Mouse (Mus musculus) splenic B cell, adult 2 months (primary cell): ENCODE results near the gene Dgki.

Experiments
- DNase-seq: peaks from one replicate; pipeline ENCODE4 v3.0.0-alpha.2; 2011; ENCODE audit warnings: low read depth, low spot score
- H3K27me3 ChIP-seq: 2 replicates; pipeline ENCODE4 v1.6.1; 2012; ENCODE audit warnings: mild to moderate bottlenecking, low read length, moderate library complexity, mixed read lengths; ENCODE audit not compliant: control insufficient read depth, poor library complexity, insufficient read depth, severe bottlenecking
- H3K36me3 ChIP-seq: 2 replicates; pipeline ENCODE4 v1.6.1; 2012; ENCODE audit warnings: mild to moderate bottlenecking, low read length, moderate library complexity, mixed read lengths; ENCODE audit not compliant: control insufficient read depth, poor library complexity, insufficient read depth, severe bottlenecking

Gene Dgki

DNA sequence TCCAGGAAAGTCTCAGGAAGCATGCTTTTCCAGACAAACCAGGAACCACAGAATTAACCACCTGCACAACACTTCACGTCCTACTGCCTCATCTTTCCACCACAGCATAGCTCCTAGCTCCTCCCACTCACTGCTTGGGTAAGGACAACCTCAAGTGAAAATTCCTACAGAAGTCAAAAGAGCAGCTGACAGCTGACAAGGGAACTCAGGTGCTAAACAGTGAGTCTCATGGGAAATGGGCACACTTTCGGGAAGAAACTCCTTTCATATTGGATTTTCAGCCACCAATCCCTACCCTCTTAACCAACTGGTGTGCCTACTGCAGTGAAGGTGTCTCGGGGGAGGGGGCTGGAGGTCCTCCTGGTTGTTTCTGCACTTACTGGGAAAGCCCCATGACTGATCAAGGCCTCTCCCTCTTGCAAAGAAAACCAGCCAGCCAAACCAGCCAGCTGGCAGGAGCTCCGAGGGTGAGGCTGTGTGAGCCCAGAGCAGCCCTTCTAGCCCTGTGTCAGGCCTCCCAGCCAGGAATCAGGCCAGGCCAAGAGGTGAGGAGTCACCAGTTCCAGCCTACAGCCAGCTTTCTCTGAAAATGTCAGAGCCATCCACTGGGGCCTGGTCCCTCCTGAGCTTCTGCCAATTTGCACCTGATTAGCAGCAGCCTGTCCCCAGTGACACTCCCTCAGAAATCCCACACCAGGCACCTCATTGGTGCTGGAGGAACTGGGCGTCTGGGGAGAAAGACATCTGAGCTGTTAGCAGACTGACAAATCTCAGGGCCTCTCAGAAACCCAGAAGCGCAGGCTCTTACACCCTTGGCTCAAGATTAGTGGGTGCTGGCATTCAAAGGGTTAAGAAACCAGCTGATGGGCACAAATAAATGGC lies 22.9 kb downstream of the Dgki start:
- no peak for DNase-seq

DNA sequence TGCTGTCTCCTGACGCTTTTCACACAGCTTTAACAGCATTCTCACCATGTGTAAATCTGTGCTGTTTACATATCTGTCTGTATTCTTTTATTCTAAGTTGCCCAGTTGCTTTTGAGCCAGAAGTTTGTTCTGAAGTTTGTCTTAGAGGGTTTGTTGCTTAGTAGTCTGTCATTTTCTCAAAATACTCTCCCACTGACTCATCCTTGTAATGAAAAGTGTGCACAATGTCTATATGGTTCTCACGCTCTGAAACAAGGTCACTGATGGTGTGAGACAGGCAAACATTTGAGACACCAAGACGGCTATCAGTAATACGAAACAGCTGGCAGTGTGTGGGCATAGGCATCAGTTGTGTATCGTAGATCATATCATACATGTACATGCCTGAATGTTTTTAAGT lies 23.8 kb downstream of the Dgki start:
- DNase-seq = no peak
- Histone ChIP-seq H3K27me3 (no peaks in the 10 kb centered on the region), H3K36me3 (no peaks in the 10 kb centered on the region)

More for the DNA sequence above, 22.9 kb downstream of the Dgki start:
- Histone ChIP-seq H3K36me3 (no peaks in the 10 kb centered on the region), H3K27me3 (no peaks in the 10 kb centered on the region)

DNA sequence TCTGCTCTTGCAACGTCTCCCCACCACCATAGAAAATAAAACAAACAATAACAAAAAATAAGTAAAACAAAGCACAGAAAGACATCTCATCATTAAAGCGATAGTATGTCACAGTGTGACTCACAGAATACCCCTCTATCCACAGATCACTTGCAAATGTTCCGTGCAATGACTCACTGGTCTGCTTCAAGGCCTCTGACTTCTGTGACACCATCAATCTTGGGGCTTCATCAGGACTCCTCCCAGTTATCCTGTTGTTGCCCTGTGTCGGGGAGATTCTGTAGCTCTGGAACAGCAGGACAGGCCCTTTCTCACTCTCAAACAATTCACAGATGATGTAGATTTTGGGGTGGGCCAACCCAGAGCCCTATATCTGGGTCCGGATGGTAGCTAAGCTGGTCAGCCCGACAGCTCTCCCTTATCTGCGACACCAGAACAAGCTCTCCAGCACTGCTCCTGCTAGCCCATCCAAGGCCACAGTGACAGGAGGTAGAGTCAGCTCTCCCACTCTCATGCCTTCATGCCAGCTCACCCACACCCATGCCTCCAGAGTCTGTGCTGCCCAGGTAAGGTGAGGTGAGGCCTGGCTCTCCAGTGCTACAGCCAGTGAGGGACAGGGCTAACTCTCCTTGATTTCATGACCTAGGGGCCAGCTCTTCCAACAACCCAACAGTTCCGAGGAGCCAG lies 28.9 kb downstream of the Dgki start:
- no peaks in the 10 kb centered on the region for H3K36me3 ChIP-seq
- DNase-seq = no peak
- H3K27me3 ChIP-seq = no peaks in the 10 kb centered on the region

DNA sequence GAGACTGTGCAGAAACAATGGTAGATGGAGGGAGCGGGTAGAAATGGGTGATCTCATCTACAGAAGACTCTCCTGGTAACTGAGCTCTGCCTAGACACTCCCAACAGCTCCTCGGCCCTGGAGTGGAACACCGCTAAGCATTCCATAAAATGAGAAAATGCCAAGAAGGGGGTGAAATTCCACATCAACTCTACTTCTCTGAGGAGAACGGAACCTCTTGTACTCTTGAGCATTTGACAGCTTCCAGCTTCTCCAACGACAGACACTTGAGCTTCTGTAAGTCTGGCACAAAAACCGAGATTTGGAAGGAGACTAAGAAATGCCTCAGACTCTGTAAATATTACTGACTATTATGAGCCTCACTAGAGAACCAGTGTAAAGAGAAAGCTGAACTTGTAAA lies 31.4 kb downstream of the Dgki start:
- Histone ChIP-seq H3K27me3 (no peaks in the 10 kb centered on the region), H3K36me3 (no peaks in the 10 kb centered on the region)
- DNase-seq = no peak

DNA sequence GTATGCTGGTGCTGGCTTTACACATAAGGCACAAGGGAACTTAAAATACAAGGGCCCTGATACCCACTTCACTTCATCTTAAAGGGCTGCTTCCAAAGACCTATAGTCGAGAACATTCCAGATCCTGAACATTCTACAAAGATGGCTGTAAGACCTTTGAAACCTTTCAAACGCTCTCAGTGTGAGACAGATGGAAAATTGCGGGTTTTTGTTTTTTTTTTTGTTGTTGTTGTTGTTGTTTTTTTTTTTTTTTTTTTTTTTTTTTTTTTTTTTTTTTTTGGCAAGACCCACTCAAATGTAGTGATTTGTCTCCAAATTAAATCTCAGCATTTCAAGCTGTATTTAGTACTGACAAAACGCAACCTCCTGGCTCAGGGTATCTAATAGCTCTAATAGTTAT lies 32.0 kb downstream of the Dgki start:
- DNase-seq = no peak
- Histone ChIP-seq H3K27me3 (no peaks in the 10 kb centered on the region), H3K36me3 (no peaks in the 10 kb centered on the region)

DNA sequence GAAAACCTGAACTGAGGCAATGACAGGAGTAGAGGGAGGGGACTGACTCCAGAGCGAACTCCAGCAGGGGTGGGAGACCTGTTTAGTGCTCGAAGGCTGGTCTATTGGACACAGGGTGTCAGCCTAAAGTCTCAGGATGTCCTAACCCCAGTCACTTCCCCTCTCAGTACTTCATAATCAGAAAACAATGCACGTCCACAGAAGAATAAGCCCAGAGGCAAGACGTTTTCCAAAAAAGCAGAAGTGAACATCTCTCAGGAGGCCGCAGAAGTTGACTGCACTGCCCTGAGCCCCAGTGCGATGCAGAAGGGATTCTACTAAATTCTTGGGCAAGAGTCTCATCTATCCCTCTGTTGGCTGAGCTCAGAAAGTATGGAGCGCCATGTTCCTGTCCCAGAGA lies 37.5 kb downstream of the Dgki start:
- DNase-seq = no peak
- no peaks in the 10 kb centered on the region for H3K36me3 ChIP-seq
- no peaks in the 10 kb centered on the region for H3K27me3 ChIP-seq

DNA sequence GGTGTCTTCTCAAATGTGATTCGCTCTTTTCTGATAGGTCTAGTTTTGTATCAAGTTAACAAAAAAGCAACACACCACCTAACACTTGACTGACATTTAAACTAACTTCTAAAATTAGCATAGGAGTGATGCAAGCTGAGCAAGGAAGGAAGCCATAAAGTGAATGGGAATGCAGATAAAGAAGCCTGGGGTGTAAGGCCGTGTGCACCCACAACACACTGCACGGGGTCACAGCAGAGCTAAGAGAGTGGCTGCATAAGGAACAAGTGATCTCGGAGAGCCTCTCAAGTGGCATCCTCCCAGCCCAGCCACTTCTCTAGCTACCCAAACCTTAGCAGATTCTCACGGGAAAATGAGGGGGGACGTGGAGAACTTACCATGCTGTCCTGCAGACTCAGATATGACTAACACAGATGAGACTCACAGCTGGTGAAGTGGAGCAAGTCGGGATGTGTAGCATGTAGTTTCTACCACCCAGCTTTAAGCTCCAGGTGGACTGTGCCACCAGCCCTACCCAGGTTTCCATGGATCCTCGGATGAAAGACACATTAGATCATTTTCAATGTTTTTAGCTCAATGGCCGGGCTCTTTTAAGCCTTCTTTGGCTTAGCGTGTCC lies 38.6 kb downstream of the Dgki start:
- H3K27me3 ChIP-seq = no peaks in the 10 kb centered on the region
- no peak for DNase-seq
- H3K36me3 ChIP-seq = no peaks in the 10 kb centered on the region

DNA sequence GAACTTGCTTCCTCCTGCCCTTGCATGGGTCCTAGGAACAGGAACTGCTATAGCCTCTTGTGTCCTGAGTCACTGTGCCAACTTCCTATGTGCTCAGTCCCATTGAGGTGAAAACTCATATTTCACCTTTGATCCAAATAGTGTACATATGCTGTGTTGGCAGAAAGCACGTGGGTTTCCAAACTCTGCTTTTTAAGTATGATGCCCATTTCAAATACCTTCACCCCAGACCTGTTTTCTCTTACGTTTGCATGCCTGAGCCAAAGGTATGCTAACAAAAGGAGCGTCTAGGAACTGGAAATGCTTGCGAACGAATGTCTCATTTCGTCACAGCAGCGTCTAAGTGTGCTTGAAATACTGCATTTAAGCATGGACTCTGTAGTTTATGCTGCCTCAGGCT lies 41.3 kb downstream of the Dgki start:
- no peaks in the 10 kb centered on the region for H3K36me3 ChIP-seq
- DNase-seq = no peak

DNA sequence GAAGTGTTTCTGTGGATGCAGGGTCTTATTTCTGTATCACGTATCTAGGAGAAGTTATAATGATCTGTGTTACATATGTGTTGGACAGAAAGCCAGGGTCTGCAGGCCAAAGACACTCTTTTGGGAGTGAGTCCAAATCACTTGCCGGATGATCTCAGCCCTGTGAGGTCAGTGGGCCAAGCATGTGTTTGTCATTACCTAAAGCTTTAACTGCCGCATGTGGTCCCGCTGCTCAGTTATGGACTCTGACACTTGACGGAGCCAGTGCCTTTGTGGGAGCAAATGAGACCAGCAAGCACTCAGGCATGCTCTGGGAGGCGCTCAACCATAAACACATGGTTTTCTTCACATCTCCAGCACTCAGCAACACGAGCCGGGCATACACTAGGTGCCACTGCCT lies 45.8 kb downstream of the Dgki start:
- H3K36me3 ChIP-seq = no peaks in the 10 kb centered on the region
- no peak for DNase-seq
- no peaks in the 10 kb centered on the region for H3K27me3 ChIP-seq

More for the DNA sequence above, 41.3 kb downstream of the Dgki start:
- no peaks in the 10 kb centered on the region for H3K27me3 ChIP-seq

DNA sequence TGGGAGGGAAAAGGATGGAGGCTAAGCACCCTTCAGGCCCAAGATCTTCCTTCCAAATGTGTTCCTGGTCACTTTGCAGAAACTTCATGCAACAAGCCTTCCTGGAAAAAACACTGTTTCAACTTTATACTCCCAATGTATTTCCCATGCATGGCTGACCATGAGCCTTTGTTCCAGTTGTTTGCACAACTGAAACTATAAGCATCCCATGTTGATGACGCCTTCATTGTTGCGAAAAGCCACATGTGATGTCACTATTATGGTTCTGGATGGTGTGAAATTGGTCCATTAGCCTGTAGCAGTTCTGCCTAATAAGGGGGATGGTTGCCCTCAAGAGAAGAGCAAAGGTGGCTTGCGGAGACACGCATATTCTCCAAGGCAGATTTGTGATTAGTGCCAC lies 47.4 kb downstream of the Dgki start:
- Histone ChIP-seq H3K27me3 (no peaks in the 10 kb centered on the region), H3K36me3 (no peaks in the 10 kb centered on the region)
- DNase-seq = no peak

DNA sequence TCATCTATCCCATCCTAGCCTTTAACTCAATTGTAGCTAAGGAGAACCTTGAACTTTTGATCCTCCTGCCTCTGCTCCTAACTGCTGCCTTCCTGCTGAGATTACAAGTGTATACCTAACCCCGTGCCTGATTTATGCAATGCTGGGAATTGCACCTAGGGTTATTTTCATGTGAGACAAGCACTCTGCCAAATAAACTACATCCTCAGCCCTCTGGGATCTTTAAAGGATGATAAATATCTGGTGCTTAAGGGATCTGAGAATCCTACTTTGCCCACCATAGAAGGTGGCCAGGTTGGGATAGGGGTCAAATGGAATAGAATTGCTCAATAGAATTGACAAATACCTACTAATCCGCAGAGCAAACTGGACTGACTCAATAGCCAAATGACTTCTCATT lies 49.3 kb downstream of the Dgki start:
- Histone ChIP-seq H3K27me3 (no peaks in the 10 kb centered on the region), H3K36me3 (no peaks in the 10 kb centered on the region)
- no peak for DNase-seq

DNA sequence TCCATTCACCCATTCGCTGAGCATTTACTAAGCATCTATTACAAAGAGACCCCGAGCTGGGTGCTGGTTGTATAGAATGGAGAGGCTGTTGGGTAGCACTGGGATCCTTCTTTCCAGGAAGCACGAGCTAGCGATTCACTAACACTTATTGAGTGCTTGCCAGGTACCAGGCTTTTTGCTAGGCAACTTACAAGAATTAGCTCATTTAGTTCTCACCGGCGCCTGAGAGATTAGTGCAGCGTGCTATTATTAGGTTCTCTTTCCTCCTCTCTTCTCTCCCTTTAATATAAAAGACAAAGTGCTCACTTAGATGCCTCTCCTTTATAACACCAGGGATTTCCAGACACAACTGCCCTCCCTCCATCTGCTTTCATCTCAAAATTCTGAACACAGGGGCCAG lies 54.2 kb downstream of the Dgki start:
- DNase-seq = no peak
- Histone ChIP-seq H3K36me3 (no peaks in the 10 kb centered on the region), H3K27me3 (no peaks in the 10 kb centered on the region)

DNA sequence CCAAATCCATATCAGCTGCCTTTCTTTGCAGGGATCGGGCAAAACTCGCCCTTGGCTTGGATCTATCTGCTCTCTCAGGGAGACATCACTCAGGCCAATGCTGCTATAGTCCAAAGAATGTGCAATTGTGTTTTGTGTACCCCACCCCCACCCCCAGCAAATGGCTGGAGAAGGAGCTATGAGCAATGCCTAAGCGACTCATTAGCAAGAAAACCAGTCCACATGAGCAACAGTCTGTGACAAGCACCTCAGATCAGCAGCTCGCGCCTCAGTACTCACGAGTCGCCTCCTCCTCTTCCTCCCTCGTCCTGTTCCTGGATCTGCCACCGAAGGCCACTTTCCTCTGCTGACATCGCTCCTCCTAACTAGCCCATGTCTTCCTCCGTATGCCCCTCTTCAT lies 55.9 kb downstream of the Dgki start:
- H3K27me3 ChIP-seq = no peaks in the 10 kb centered on the region
- no peaks in the 10 kb centered on the region for H3K36me3 ChIP-seq
- no peak for DNase-seq

DNA sequence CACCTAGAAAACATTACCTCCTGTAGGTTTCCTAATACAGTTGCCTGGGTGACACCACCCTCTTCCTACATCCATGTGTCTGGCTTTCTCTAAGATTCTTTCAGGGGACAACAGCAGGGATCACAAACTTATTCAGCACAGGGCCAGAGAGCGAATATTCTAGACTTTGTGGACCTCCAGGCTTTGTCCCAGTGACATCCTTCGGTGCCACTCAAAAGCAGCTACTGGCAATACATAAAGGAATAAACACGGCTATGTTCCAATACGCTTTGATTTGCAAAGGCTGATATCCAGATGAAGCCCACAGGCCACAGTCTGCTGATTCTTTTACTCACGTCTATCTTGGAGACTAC lies 57.2 kb downstream of the Dgki start:
- no peaks in the 10 kb centered on the region for H3K36me3 ChIP-seq
- H3K27me3 ChIP-seq = no peaks in the 10 kb centered on the region
- no peak for DNase-seq

DNA sequence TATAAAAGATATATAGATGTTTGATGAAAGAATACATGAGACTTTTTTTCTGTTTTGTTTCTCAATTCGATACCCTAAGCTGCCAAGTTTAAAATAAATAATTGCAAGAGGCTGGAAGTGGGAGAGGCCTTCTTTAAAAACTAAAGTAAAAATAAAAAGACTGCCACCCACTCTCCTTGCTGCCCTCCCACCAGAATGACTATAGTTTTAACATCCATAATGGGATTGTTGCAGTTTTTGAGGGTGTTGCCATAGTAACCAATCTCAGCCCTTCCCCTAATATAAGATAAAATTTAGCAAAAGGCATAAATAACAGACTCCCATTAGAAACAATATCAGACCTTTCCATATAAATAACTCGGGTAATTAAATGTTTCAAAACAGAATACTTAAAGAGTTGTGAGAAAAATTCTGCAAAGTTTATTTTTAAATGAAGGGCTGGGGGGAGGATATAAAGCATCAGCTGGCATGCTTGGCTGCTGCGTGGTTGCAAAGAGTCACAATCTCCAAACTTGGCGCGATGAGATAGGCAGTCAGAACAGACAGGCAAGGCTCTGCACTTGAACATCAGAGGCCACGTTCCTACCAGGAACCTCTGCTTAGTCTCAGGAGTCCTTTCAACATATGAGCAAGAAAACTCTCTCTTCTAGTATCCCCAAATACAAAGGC lies 57.8 kb downstream of the Dgki start:
- no peak for DNase-seq
- no peaks in the 10 kb centered on the region for H3K36me3 ChIP-seq
- no peaks in the 10 kb centered on the region for H3K27me3 ChIP-seq
